In the genomic region with DNA sequence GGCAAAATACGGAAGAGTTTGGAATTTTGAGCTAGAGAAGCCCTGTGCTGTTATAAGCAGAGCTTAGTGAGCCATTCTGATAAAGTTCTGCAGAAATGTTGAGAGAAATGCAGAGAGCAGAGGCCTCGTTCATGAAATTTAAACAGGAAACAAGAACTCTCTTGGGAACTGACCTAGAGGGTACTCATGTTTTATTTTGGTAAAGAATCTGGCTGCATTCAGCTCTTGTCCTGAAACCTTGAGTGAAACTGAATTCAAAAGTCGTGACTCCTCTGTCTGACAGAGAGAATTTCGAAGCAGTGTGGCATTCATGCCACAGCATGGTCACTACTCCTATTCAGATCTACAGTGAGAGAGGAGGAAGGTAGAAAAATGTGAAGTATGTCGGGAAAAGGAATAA, we compare ENCODE assay signal across 15 mouse cellular contexts. TPM values are rescaled to one million over a fixed set of nuclear protein-coding genes. Genes with fewer than 3 reads are reported as not detected.
DNase-seq lines count a peak whose midpoint lies in the region; ATAC-seq and TF ChIP-seq lines count a peak whose summit lies in the region.
"Had no signal": no experiment of that assay in that cellular context is flagged by ENCODE, and none has a peak within 500 bp of the region (broad histone marks: within the 10 kb centered on the region; RNA-seq: fewer than 3 reads in every experiment).

No protein-coding gene starts in this region.

- no peaks in the 10 kb centered on the region for H3K79me2 ChIP-seq in liver, adult 2 months (ENCODE audit: control insufficient read depth, insufficient read depth, low read length)

- 44% methylated on average over 5 of the region's 5 CpGs for WGBS in heart, embryonic 12.5 days
- 80% methylated on average over 5 of the region's 5 CpGs for WGBS in liver, adult 2 months
- 37% methylated on average over 5 of the region's 5 CpGs for WGBS in embryonic facial prominence, embryonic 10.5 days
- WGBS in limb, embryonic 15.5 days = 30% methylated on average over 5 of the region's 5 CpGs
- 61% methylated on average over 5 of the region's 5 CpGs for WGBS in forebrain, embryonic 13.5 days
- 53% methylated on average over 5 of the region's 5 CpGs for WGBS in forebrain, postnatal 0 days

- intact Hi-C loops in heart, postnatal 36 days (cut with DNase I) = no loop called here

- H3K4me2 ChIP-seq in heart, embryonic 12.5 days = no peak overlapping the region
- no peak overlapping the region for H3K4me2 ChIP-seq in limb, embryonic 15.5 days
- H3K4me2 ChIP-seq in forebrain, embryonic 13.5 days = no peak overlapping the region
- H3K4me2 ChIP-seq in forebrain, postnatal 0 days (ENCODE audit: low read depth) = no peak overlapping the region
- H3K4me2 ChIP-seq: hindbrain, embryonic 15.5 days had no signal

- no peak for ATAC-seq in heart, embryonic 12.5 days (ENCODE audit: insufficient number of reproducible peaks, low FRiP score)
- no peak for ATAC-seq in limb, embryonic 15.5 days (ENCODE audit: insufficient number of reproducible peaks, low FRiP score, low TSS enrichment, low read depth)
- no peak for ATAC-seq in forebrain, embryonic 13.5 days
- no peak for ATAC-seq in forebrain, postnatal 0 days

- no peaks in the 10 kb centered on the region for H3K9me3 ChIP-seq in heart, embryonic 12.5 days (replicated peaks)
- no peaks in the 10 kb centered on the region for H3K9me3 ChIP-seq in embryonic facial prominence, embryonic 10.5 days
- no peaks in the 10 kb centered on the region for H3K9me3 ChIP-seq in limb, embryonic 15.5 days
- no peaks in the 10 kb centered on the region for H3K9me3 ChIP-seq in forebrain, embryonic 13.5 days (replicated peaks)
- no peaks in the 10 kb centered on the region for H3K9me3 ChIP-seq in forebrain, postnatal 0 days (ENCODE audit: low read length)
- H3K9me3 ChIP-seq: hindbrain, embryonic 15.5 days had no signal

- no peaks in the 10 kb centered on the region for H3K27me3 ChIP-seq in heart, embryonic 12.5 days (replicated peaks)
- H3K27me3 ChIP-seq in liver, adult 2 months (ENCODE audit: control insufficient read depth, insufficient read depth, low read length) = no peaks in the 10 kb centered on the region
- no peaks in the 10 kb centered on the region for H3K27me3 ChIP-seq in embryonic facial prominence, embryonic 10.5 days (replicated peaks; ENCODE audit: low read depth, poor library complexity, severe bottlenecking)
- H3K27me3 ChIP-seq in limb, embryonic 15.5 days = no peaks in the 10 kb centered on the region
- H3K27me3 ChIP-seq in forebrain, embryonic 13.5 days = no peaks in the 10 kb centered on the region
- H3K27me3 ChIP-seq in forebrain, postnatal 0 days (ENCODE audit: insufficient read depth, low read length) = no peaks in the 10 kb centered on the region
- H3K27me3 ChIP-seq: hindbrain, embryonic 15.5 days had no signal

- no peak overlapping the region for H3K4me3 ChIP-seq in heart, embryonic 12.5 days
- no peak overlapping the region for H3K4me3 ChIP-seq in liver, adult 2 months (ENCODE audit: insufficient read depth, low read depth, low read length)
- no peak overlapping the region for H3K4me3 ChIP-seq in embryonic facial prominence, embryonic 10.5 days
- no peak overlapping the region for H3K4me3 ChIP-seq in limb, embryonic 15.5 days
- no peak overlapping the region for H3K4me3 ChIP-seq in forebrain, embryonic 13.5 days
- H3K4me3 ChIP-seq in forebrain, postnatal 0 days (ENCODE audit: low read depth, low read length) = no peak overlapping the region
- H3K4me3 ChIP-seq: hindbrain, embryonic 15.5 days had no signal

- no peaks in the 10 kb centered on the region for H3K36me3 ChIP-seq in heart, embryonic 12.5 days
- H3K36me3 ChIP-seq in liver, adult 2 months (ENCODE audit: control insufficient read depth, insufficient read depth, low read length) = no peaks in the 10 kb centered on the region
- H3K36me3 ChIP-seq in embryonic facial prominence, embryonic 10.5 days (replicated peaks) = no peaks in the 10 kb centered on the region
- H3K36me3 ChIP-seq in limb, embryonic 15.5 days = no peaks in the 10 kb centered on the region
- no peaks in the 10 kb centered on the region for H3K36me3 ChIP-seq in forebrain, embryonic 13.5 days (ENCODE audit: poor library complexity, severe bottlenecking)
- H3K36me3 ChIP-seq in forebrain, postnatal 0 days (ENCODE audit: insufficient read depth) = no peaks in the 10 kb centered on the region
- H3K36me3 ChIP-seq: hindbrain, embryonic 15.5 days had no signal

- peak overlapping the region; percentile 62 for H3K27ac ChIP-seq in heart, embryonic 12.5 days (ENCODE audit: poor library complexity, severe bottlenecking)
- H3K27ac ChIP-seq in liver, adult 2 months (replicated peaks; ENCODE audit: insufficient read depth, low read depth, low read length) = no peak overlapping the region
- H3K27ac ChIP-seq in embryonic facial prominence, embryonic 10.5 days (replicated peaks) = peak overlapping the region; percentile 77
- H3K27ac ChIP-seq in limb, embryonic 15.5 days = peak overlapping the region; percentile 54
- H3K27ac ChIP-seq in forebrain, embryonic 13.5 days = no peak overlapping the region
- no peak overlapping the region for H3K27ac ChIP-seq in forebrain, postnatal 0 days (ENCODE audit: low read depth, low read length)
- H3K27ac ChIP-seq: hindbrain, embryonic 15.5 days had no signal

- no peak for TF ChIP-seq POLR2A in liver, adult 2 months (IDR thresholded peaks at IDR 0.05; ENCODE audit: extremely low read depth, insufficient read depth, low read length)

- H3K4me1 ChIP-seq in heart, embryonic 12.5 days (replicated peaks) = peaks cover 23% of the 10 kb centered on the region
- H3K4me1 ChIP-seq in liver, adult 2 months (ENCODE audit: control insufficient read depth, insufficient read depth, low read length) = peaks cover 3% of the 10 kb centered on the region; the same call in 1 of the 2 replicates
- H3K4me1 ChIP-seq in embryonic facial prominence, embryonic 10.5 days = peaks cover 44% of the 10 kb centered on the region
- H3K4me1 ChIP-seq in limb, embryonic 15.5 days = peaks cover 27% of the 10 kb centered on the region
- H3K4me1 ChIP-seq in forebrain, embryonic 13.5 days = peaks cover 6% of the 10 kb centered on the region; the same call in 1 of the 2 replicates
- no peaks in the 10 kb centered on the region for H3K4me1 ChIP-seq in forebrain, postnatal 0 days (ENCODE audit: insufficient read depth)
- H3K4me1 ChIP-seq: hindbrain, embryonic 15.5 days had no signal

- TF ChIP-seq CTCF in liver, adult 2 months (IDR thresholded peaks at IDR 0.05; ENCODE audit: low read depth, low read length) = no peak
- no peak for TF ChIP-seq CTCF in forebrain, postnatal 0 days (IDR thresholded peaks at IDR 0.05; ENCODE audit: low read depth)

- H3K9ac ChIP-seq in heart, embryonic 12.5 days = no peak overlapping the region
- H3K9ac ChIP-seq in liver, adult 2 months (ENCODE audit: low read depth, low read length) = no peak overlapping the region
- H3K9ac ChIP-seq in limb, embryonic 15.5 days = no peak overlapping the region
- H3K9ac ChIP-seq in forebrain, embryonic 13.5 days = no peak overlapping the region
- no peak overlapping the region for H3K9ac ChIP-seq in forebrain, postnatal 0 days
- H3K9ac ChIP-seq: hindbrain, embryonic 15.5 days had no signal

- no peak for DNase-seq in heart, postnatal 36 days
- DNase-seq in liver, adult 2 months (ENCODE audit: extremely low read depth, low read depth, low spot score) = peak; percentile 30
- DNase-seq in liver = no peak
- DNase-seq in embryonic facial prominence, embryonic 10.5 days (ENCODE audit: low spot score) = no peak
- DNase-seq in forebrain, postnatal 0 days = no peak
- DNase-seq: adrenal gland, postnatal 14 days; cerebellum, adult 11-12 months; gastrocnemius, postnatal 14 days; lung, postnatal 14 days; spleen, adult 18-20 months; thymus, postnatal 4 days had no signal

RNA-seq across cellular contexts. Expression of a gene that starts 39.6 kb away (rescaled TPM):
- 38.8 and 45.0 TPM in 2 replicates for polyA plus RNA-seq in heart, embryonic 12.5 days (2016; fragmentation: Nextera tagmentation; extraction: Ambion mirVana)
- 10 to 100 TPM; 32.8 to 65.3 TPM for total RNA-seq in heart, postnatal 36 days (2021)
- total RNA-seq in liver, adult 2 months (2014; rRNA removed) = 85.6 and 110 TPM in 2 replicates
- polyA plus RNA-seq in liver, adult 2 months (2012; rRNA removed) = 75.3 and 76.4 TPM in 2 replicates
- polyA plus RNA-seq in embryonic facial prominence, embryonic 10.5 days (2016; fragmentation: Nextera tagmentation; extraction: Ambion mirVana) = 44.6 and 55.2 TPM in 2 replicates
- 139 and 155 TPM in 2 replicates for polyA plus RNA-seq in limb, embryonic 15.5 days (2015; fragmentation: Nextera tagmentation; extraction: Ambion mirVana)
- polyA plus RNA-seq in forebrain, embryonic 13.5 days (2015; fragmentation: Nextera tagmentation; extraction: Ambion mirVana) = 46.4 and 47.0 TPM in 2 replicates
- total RNA-seq in forebrain, postnatal 0 days (2014; rRNA removed) = 43.5 and 48.2 TPM in 2 replicates
- polyA plus RNA-seq in forebrain, postnatal 0 days (2015; fragmentation: Nextera tagmentation; extraction: Ambion mirVana) = 61.9 and 75.8 TPM in 2 replicates

Comparison
In these comparisons a context has a peak if more than half of its experiments do, and no peak if none do; other contexts are left out.
1. H3K27ac ChIP-seq: peak in heart, embryonic 12.5 days (single experiment), embryonic facial prominence, embryonic 10.5 days (single experiment) and limb, embryonic 15.5 days (single experiment); none in liver, adult 2 months (single experiment), forebrain, embryonic 13.5 days (single experiment) and forebrain, postnatal 0 days (single experiment).